Mouse (Mus musculus): Measurements from ENCODE around the gene Zfp619. TPM values are rescaled to one million over a fixed set of nuclear protein-coding genes. Genes with fewer than 3 reads are reported as not detected.

The Zfp619 gene
- total RNA-seq (2023): 1 to 10 TPM; 5.5 to 5.8 TPM

DNA sequence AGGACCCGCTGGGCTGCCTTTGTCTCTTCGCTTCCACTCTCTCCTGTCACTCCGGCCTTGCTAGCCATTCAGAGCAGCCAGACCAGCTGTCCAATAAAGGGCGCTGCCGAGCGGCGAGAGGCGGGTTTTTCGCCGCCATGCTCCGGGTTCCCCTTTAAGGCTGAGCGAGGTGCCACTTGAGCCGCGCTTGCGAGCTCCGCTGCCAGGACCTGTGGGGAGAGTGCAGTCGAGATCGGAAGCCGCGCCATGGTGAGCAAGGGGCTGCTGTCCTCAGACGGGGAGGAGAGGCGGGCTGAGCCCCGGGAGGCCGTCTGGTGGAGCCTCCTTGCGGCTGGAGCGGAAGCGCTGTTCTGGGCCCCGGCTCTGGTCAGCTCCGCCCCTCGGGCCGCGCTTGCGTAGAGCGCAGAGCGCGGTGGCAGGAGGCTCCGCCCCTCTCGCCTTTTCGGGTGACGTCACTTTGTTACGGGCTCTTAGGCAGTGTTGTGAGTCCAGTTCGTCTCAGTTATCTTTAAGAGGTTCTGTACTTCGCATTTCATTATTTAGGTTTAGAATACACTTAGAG, at the start of gene Zfp619:
TSS of gene Zfp619 (plus strand) at position 151 of the 562 bp plus-strand sequence.

Other genes starting within 250 kb of the Zfp619 start
- gene Gm5114, start 104.6 kb upstream of the Zfp619 start, total RNA-seq (2023): not detected

Measured in monocyte, adult 59 days (primary cell).